In the genomic region with DNA sequence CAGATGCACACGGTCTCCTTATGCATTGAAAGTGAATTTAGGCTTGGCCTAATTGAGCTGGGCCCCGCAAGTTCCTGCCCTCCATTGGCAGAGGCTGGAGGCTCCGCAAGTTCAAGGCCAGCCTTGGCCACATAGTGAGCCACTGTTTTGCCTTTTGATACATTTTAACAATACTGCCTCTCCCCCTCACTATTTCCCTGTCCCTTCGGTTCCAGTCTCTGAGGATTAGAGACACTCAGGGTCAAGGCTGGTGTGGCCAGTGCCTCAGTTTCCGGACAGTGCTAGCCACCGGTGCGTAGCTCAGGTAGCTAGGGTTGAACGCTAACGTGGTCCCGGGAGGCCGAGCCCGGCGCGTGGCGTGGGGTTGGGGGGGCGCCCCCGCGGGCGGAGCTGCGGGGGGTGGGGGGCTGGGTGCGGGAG, we compare ENCODE assay signal across 8 mouse cellular contexts. TPM values are rescaled to one million over a fixed set of nuclear protein-coding genes. Genes with fewer than 3 reads are reported as not detected.
A peak's percentile ranks its signal among the peaks of the same experiment; 100 is the strongest.
DNase-seq lines count a peak whose midpoint lies in the region; ATAC-seq and TF ChIP-seq lines count a peak whose summit lies in the region.

No protein-coding gene starts in this region.

- no peak for TF ChIP-seq CTCF in heart, postnatal 0 days (IDR thresholded peaks at IDR 0.05; ENCODE audit: low read depth)

- no peaks in the 10 kb centered on the region for H3K9me3 ChIP-seq in kidney, embryonic 15.5 days (replicated peaks)
- no peaks in the 10 kb centered on the region for H3K9me3 ChIP-seq in heart, postnatal 0 days (replicated peaks; ENCODE audit: control insufficient read depth, low read length)
- no peaks in the 10 kb centered on the region for H3K9me3 ChIP-seq in midbrain, embryonic 10.5 days (replicated peaks)

- H3K27me3 ChIP-seq in kidney, embryonic 15.5 days, result no peaks in the 10 kb centered on the region
- no peaks in the 10 kb centered on the region for H3K27me3 ChIP-seq in heart, postnatal 0 days (ENCODE audit: control insufficient read depth, insufficient read depth, low read length)
- H3K27me3 ChIP-seq in midbrain, embryonic 10.5 days (ENCODE audit: low read depth, poor library complexity, severe bottlenecking), result peaks cover 21% of the 10 kb centered on the region

- no peak for DNase-seq in kidney, postnatal 36 days
- no peak for DNase-seq in heart, postnatal 0 days (ENCODE audit: low spot score)
- no peak for DNase-seq in midbrain, embryonic 10.5 days (ENCODE audit: low spot score)
- DNase-seq in thymus, postnatal 25 days, result no peak
- no peak for DNase-seq in frontal cortex, postnatal 36 days (ENCODE audit: low spot score in 2 of 2)

- peaks cover 10% of the 10 kb centered on the region; the same call in 1 of the 2 replicates for H3K36me3 ChIP-seq in kidney, embryonic 15.5 days
- no peaks in the 10 kb centered on the region for H3K36me3 ChIP-seq in heart, postnatal 0 days (replicated peaks; ENCODE audit: control insufficient read depth, insufficient read depth, low read length)
- peaks cover 19% of the 10 kb centered on the region for H3K36me3 ChIP-seq in midbrain, embryonic 10.5 days

- H3K9ac ChIP-seq in kidney, embryonic 15.5 days, result peak overlapping the region; percentile 99
- H3K9ac ChIP-seq in heart, postnatal 0 days (replicated peaks; ENCODE audit: low read depth, low read length), result peak overlapping the region; percentile 94

- WGBS in kidney, embryonic 15.5 days, result 10% methylated on average over 17 of the region's 21 CpGs
- WGBS in heart, postnatal 0 days, result 15% methylated on average over 14 of the region's 21 CpGs
- 11% methylated on average over 18 of the region's 21 CpGs for WGBS in midbrain, embryonic 10.5 days

- H3K4me3 ChIP-seq in kidney, embryonic 15.5 days (replicated peaks), result peak overlapping the region; percentile 88
- H3K4me3 ChIP-seq in brown adipose tissue, adult 24 weeks (ENCODE audit: insufficient read depth, low read depth, low read length), result peak overlapping the region; percentile 56
- peak overlapping the region; percentile 82 for H3K4me3 ChIP-seq in heart, postnatal 0 days (ENCODE audit: low read depth, low read length)
- peak overlapping the region; percentile 88 for H3K4me3 ChIP-seq in midbrain, embryonic 10.5 days

- TF ChIP-seq EP300 in heart, postnatal 0 days (IDR thresholded peaks at IDR 0.05; ENCODE audit: low read depth), result no peak

- peaks cover 66% of the 10 kb centered on the region for H3K4me1 ChIP-seq in kidney, embryonic 15.5 days
- H3K4me1 ChIP-seq in brown adipose tissue, adult 24 weeks (ENCODE audit: control insufficient read depth, insufficient read depth, insufficient read length, low read length), result 0 out of 2 replicates have a peak, but pooled peaks cover 5% of the 10 kb centered on the region
- H3K4me1 ChIP-seq in heart, postnatal 0 days (ENCODE audit: control insufficient read depth, insufficient read depth), result peaks cover 7% of the 10 kb centered on the region
- H3K4me1 ChIP-seq in midbrain, embryonic 10.5 days, result peaks cover 78% of the 10 kb centered on the region

- no peak for ATAC-seq in kidney, embryonic 15.5 days (replicated peaks; ENCODE audit: low FRiP score)
- no peak for ATAC-seq in heart, postnatal 0 days (ENCODE audit: insufficient read depth, low read depth)
- ATAC-seq in frontal cortex, adult (ENCODE audit: low TSS enrichment), result no peak

- peak overlapping the region; percentile 94 for H3K27ac ChIP-seq in kidney, embryonic 15.5 days
- H3K27ac ChIP-seq in brown adipose tissue, adult 24 weeks (replicated peaks; ENCODE audit: low read depth, low read length), result 0 out of 2 replicates have a peak overlapping the region, but pooled peaks have one; percentile 29
- H3K27ac ChIP-seq in heart, postnatal 0 days (ENCODE audit: low read depth), result peak overlapping the region; percentile 54; the same call in 1 of the 2 replicates
- peak overlapping the region; percentile 98 for H3K27ac ChIP-seq in midbrain, embryonic 10.5 days (replicated peaks)

- peak overlapping the region; percentile 87 for H3K4me2 ChIP-seq in kidney, embryonic 15.5 days
- peak overlapping the region; percentile 98 for H3K4me2 ChIP-seq in heart, postnatal 0 days (ENCODE audit: low read depth, low read length)

RNA-seq across cellular contexts. Expression of a gene that starts 5.5 kb away (rescaled TPM):
- 17.6 and 18.2 TPM in 2 replicates for polyA plus RNA-seq in kidney, embryonic 15.5 days (2015; fragmentation: Nextera tagmentation; extraction: Ambion mirVana)
- polyA plus RNA-seq in brown adipose tissue, adult 24 weeks (2012; ENCODE audit: insufficient read depth, insufficient read length, missing spikeins), result 1.4 and 1.6 TPM in 2 replicates
- 14.2 and 15.5 TPM in 2 replicates for total RNA-seq in heart, postnatal 0 days (2014; rRNA removed; ENCODE audit: low replicate concordance)
- 2.5 and 2.9 TPM in 2 replicates for polyA plus RNA-seq in heart, postnatal 0 days (2015; fragmentation: Nextera tagmentation; extraction: Ambion mirVana)
- polyA plus RNA-seq in midbrain, embryonic 10.5 days (2016; fragmentation: Nextera tagmentation; extraction: Ambion mirVana), result 16.1 and 19.3 TPM in 2 replicates

RNA-seq across cellular contexts. Expression of a gene that starts 56.3 kb away (rescaled TPM):
- 71.7 and 81.2 TPM in 2 replicates for polyA plus RNA-seq in kidney, embryonic 15.5 days (2015; fragmentation: Nextera tagmentation; extraction: Ambion mirVana)
- 26.0 and 26.5 TPM in 2 replicates for polyA plus RNA-seq in brown adipose tissue, adult 24 weeks (2012; ENCODE audit: insufficient read depth, insufficient read length, missing spikeins)
- 23.6 and 29.6 TPM in 2 replicates for total RNA-seq in heart, postnatal 0 days (2014; rRNA removed; ENCODE audit: low replicate concordance)
- 51.1 and 55.5 TPM in 2 replicates for polyA plus RNA-seq in heart, postnatal 0 days (2015; fragmentation: Nextera tagmentation; extraction: Ambion mirVana)
- polyA plus RNA-seq in midbrain, embryonic 10.5 days (2016; fragmentation: Nextera tagmentation; extraction: Ambion mirVana), result 68.8 and 75.6 TPM in 2 replicates

Comparison
In these comparisons a context has a peak if more than half of its experiments do, and no peak if none do; other contexts are left out.
1. H3K27ac ChIP-seq: peak in every context shown above with its lines; median percentile 98 in midbrain, embryonic 10.5 days; 94 in kidney, embryonic 15.5 days; 54 in heart, postnatal 0 days; 29 in brown adipose tissue, adult 24 weeks.